ENCODE assay signal across 12 mouse cellular contexts in genomic region chr5:137682526-137682925, GRCm38 (mm10). TPM values are rescaled to one million over a fixed set of nuclear protein-coding genes. Genes with fewer than 3 reads are reported as not detected.
DNase-seq lines count a peak whose midpoint lies in the region; ATAC-seq and TF ChIP-seq lines count a peak whose summit lies in the region.
"Had no signal": no experiment of that assay in that cellular context is flagged by ENCODE, and none has a peak within 500 bp of the region (broad histone marks: within the 10 kb centered on the region; RNA-seq: fewer than 3 reads in every experiment).

No protein-coding gene starts in this region.

- no peak overlapping the region for H3K9ac ChIP-seq in hindbrain, embryonic 11.5 days (ENCODE audit: low read depth, low read length)
- no peak overlapping the region for H3K9ac ChIP-seq in forebrain, embryonic 14.5 days (ENCODE audit: low read length)
- H3K9ac ChIP-seq in liver, embryonic 16.5 days (ENCODE audit: low read depth, low read length) = peak overlapping the region; percentile 40; the same call in 1 of the 2 replicates

- no peak for TF ChIP-seq CTCF in bone marrow, adult 2 months (IDR thresholded peaks at IDR 0.05; ENCODE audit: control insufficient read depth, insufficient read depth, low read length)

- no peak for TF ChIP-seq POLR2A in bone marrow, adult 2 months (IDR thresholded peaks at IDR 0.05; ENCODE audit: borderline replicate concordance, control insufficient read depth, low read depth, low read length)

- no peak overlapping the region for H3K27ac ChIP-seq in hindbrain, embryonic 10.5 days
- H3K27ac ChIP-seq in hindbrain, embryonic 11.5 days (ENCODE audit: low read depth, low read length) = no peak overlapping the region
- H3K27ac ChIP-seq in bone marrow, adult 2 months (ENCODE audit: control insufficient read depth, insufficient read depth, low read depth, low read length, poor library complexity) = no peak overlapping the region
- H3K27ac ChIP-seq in forebrain, embryonic 14.5 days (ENCODE audit: low read depth, low read length) = no peak overlapping the region
- H3K27ac ChIP-seq in liver, embryonic 16.5 days (ENCODE audit: low read length) = no peak overlapping the region

- no peaks in the 10 kb centered on the region for H3K9me3 ChIP-seq in hindbrain, embryonic 10.5 days
- H3K9me3 ChIP-seq in hindbrain, embryonic 11.5 days (ENCODE audit: control insufficient read depth, low read length) = no peaks in the 10 kb centered on the region
- no peaks in the 10 kb centered on the region for H3K9me3 ChIP-seq in forebrain, embryonic 14.5 days (replicated peaks; ENCODE audit: control insufficient read depth, low read length)
- H3K9me3 ChIP-seq in liver, embryonic 16.5 days (replicated peaks; ENCODE audit: control insufficient read depth, low read length) = no peaks in the 10 kb centered on the region

- H3K36me3 ChIP-seq in hindbrain, embryonic 10.5 days = peaks cover 42% of the 10 kb centered on the region
- H3K36me3 ChIP-seq in hindbrain, embryonic 11.5 days (ENCODE audit: control insufficient read depth, insufficient read depth, low read length) = no peaks in the 10 kb centered on the region
- no peaks in the 10 kb centered on the region for H3K36me3 ChIP-seq in forebrain, embryonic 14.5 days (ENCODE audit: control insufficient read depth, insufficient read depth, low read length)
- H3K36me3 ChIP-seq in liver, embryonic 16.5 days (ENCODE audit: control insufficient read depth, insufficient read depth) = peaks cover 15% of the 10 kb centered on the region

- no peak for DNase-seq in hindbrain, embryonic 10.5 days (ENCODE audit: low spot score)
- DNase-seq in hindbrain, embryonic 11.5 days (ENCODE audit: low spot score) = no peak
- DNase-seq in forebrain, embryonic 14.5 days (ENCODE audit: low spot score) = peak; percentile 25
- no peak for DNase-seq in gastrocnemius, adult 18-20 months (ENCODE audit: low spot score)
- DNase-seq in cerebellum, postnatal 4 days (ENCODE audit: low spot score in 2 of 2) = no peak
- no peak for DNase-seq in lung, postnatal 10 days
- DNase-seq: adrenal gland, adult 8-10 months; cerebellum, adult 9-10 months; kidney, adult 18-20 months; thymus, adult 18-20 months had no signal

- no peak for ATAC-seq in hindbrain, embryonic 11.5 days (ENCODE audit: low FRiP score)
- ATAC-seq in forebrain, embryonic 14.5 days = no peak
- no peak for ATAC-seq in liver, embryonic 16.5 days (ENCODE audit: low read depth)

- no peak overlapping the region for H3K4me2 ChIP-seq in hindbrain, embryonic 11.5 days (replicated peaks; ENCODE audit: low read depth, low read length)
- H3K4me2 ChIP-seq in forebrain, embryonic 14.5 days (ENCODE audit: low read length) = peak overlapping the region; percentile 78; the same call in 1 of the 2 replicates
- peak overlapping the region; percentile 76 for H3K4me2 ChIP-seq in liver, embryonic 16.5 days (ENCODE audit: low read depth, low read length)

- 87% methylated on average over 6 of the region's 6 CpGs for WGBS in hindbrain, embryonic 10.5 days
- WGBS in hindbrain, embryonic 11.5 days = 86% methylated on average over 6 of the region's 6 CpGs
- WGBS in bone marrow, adult 2 months = 94% methylated on average over 6 of the region's 6 CpGs
- WGBS in forebrain, embryonic 14.5 days = 72% methylated on average over 6 of the region's 6 CpGs
- 90% methylated on average over 6 of the region's 6 CpGs for whole genome bisulfite sequencing in liver, embryonic 16.5 days (ENCODE audit: insufficient replicate concordance)

- H3K27me3 ChIP-seq in hindbrain, embryonic 10.5 days (ENCODE audit: insufficient read depth, poor library complexity, severe bottlenecking) = peaks cover 16% of the 10 kb centered on the region
- H3K27me3 ChIP-seq in hindbrain, embryonic 11.5 days (ENCODE audit: control insufficient read depth, insufficient read depth, low read length) = no peaks in the 10 kb centered on the region
- H3K27me3 ChIP-seq in forebrain, embryonic 14.5 days (replicated peaks; ENCODE audit: control insufficient read depth, insufficient read depth, low read length) = no peaks in the 10 kb centered on the region
- no peaks in the 10 kb centered on the region for H3K27me3 ChIP-seq in liver, embryonic 16.5 days (ENCODE audit: control insufficient read depth, insufficient read depth, low read depth, low read length)

- peaks cover 32% of the 10 kb centered on the region for H3K4me1 ChIP-seq in hindbrain, embryonic 10.5 days (replicated peaks)
- H3K4me1 ChIP-seq in hindbrain, embryonic 11.5 days (replicated peaks; ENCODE audit: control insufficient read depth, insufficient read depth, low read length) = no peaks in the 10 kb centered on the region
- H3K4me1 ChIP-seq in bone marrow, adult 2 months (ENCODE audit: control insufficient read depth, insufficient read depth, low read length) = peaks cover 7% of the 10 kb centered on the region
- peaks cover 10% of the 10 kb centered on the region for H3K4me1 ChIP-seq in forebrain, embryonic 14.5 days (ENCODE audit: control insufficient read depth, insufficient read depth, low read length)
- H3K4me1 ChIP-seq in liver, embryonic 16.5 days (ENCODE audit: control insufficient read depth, low read depth, low read length) = peaks cover 36% of the 10 kb centered on the region

- peak overlapping the region; percentile 76; the same call in 1 of the 2 replicates for H3K4me3 ChIP-seq in hindbrain, embryonic 10.5 days
- no peak overlapping the region for H3K4me3 ChIP-seq in hindbrain, embryonic 11.5 days (ENCODE audit: low read depth, low read length)
- peak overlapping the region; percentile 12 for H3K4me3 ChIP-seq in bone marrow, adult 2 months (replicated peaks; ENCODE audit: control insufficient read depth, low read depth, low read length)
- H3K4me3 ChIP-seq in forebrain, embryonic 14.5 days (ENCODE audit: low read depth, low read length) = no peak overlapping the region
- H3K4me3 ChIP-seq in liver, embryonic 16.5 days (ENCODE audit: low read depth, low read length) = peak overlapping the region; percentile 88

RNA-seq across cellular contexts. Expression of gene Agfg2, which starts 2.0 kb away (rescaled TPM):
- polyA plus RNA-seq in hindbrain, embryonic 10.5 days (2016; fragmentation: Nextera tagmentation; extraction: Ambion mirVana) = 25.9 and 27.6 TPM in 2 replicates
- 13.7 TPM in 2 replicates for polyA plus RNA-seq in hindbrain, embryonic 11.5 days (2014; fragmentation: Nextera tagmentation; extraction: Ambion mirVana)
- 33.1 and 50.5 TPM in 2 replicates for polyA plus RNA-seq in bone marrow, adult 2 months (2011; ENCODE audit: insufficient read depth, insufficient read length, low replicate concordance, missing spikeins)
- polyA plus RNA-seq in forebrain, embryonic 14.5 days (2014; fragmentation: Nextera tagmentation; extraction: Ambion mirVana) = 10.4 and 11.8 TPM in 2 replicates
- 29.4 and 30.5 TPM in 2 replicates for polyA plus RNA-seq in liver, embryonic 16.5 days (2015; fragmentation: Nextera tagmentation; extraction: Ambion mirVana)
- total RNA-seq in gastrocnemius, adult 18-20 months (2021) = 1 to 10 TPM; 5.9 to 7.5 TPM

RNA-seq across cellular contexts. Expression of gene Irs3, which starts 37.0 kb away (rescaled TPM):
- polyA plus RNA-seq in hindbrain, embryonic 10.5 days (2016; fragmentation: Nextera tagmentation; extraction: Ambion mirVana) = 0.42 and 0.67 TPM in 2 replicates
- polyA plus RNA-seq in hindbrain, embryonic 11.5 days (2014; fragmentation: Nextera tagmentation; extraction: Ambion mirVana) = 0.22 and 0.38 TPM in 2 replicates
- polyA plus RNA-seq in bone marrow, adult 2 months (2011; ENCODE audit: insufficient read depth, insufficient read length, low replicate concordance, missing spikeins) = 0.77 TPM in 1 of 2 replicates, not detected in the other
- not detected in 2 replicates for polyA plus RNA-seq in forebrain, embryonic 14.5 days (2014; fragmentation: Nextera tagmentation; extraction: Ambion mirVana)
- polyA plus RNA-seq in liver, embryonic 16.5 days (2015; fragmentation: Nextera tagmentation; extraction: Ambion mirVana) = 0.15 TPM in 1 of 2 replicates, not detected in the other
- total RNA-seq in gastrocnemius, adult 18-20 months (2021) = under 1 TPM; 0.59 to 0.90 TPM

RNA-seq across cellular contexts. Expression of gene Sap25, which starts 41.4 kb away (rescaled TPM):
- 7.1 and 7.8 TPM in 2 replicates for polyA plus RNA-seq in hindbrain, embryonic 10.5 days (2016; fragmentation: Nextera tagmentation; extraction: Ambion mirVana)
- polyA plus RNA-seq in hindbrain, embryonic 11.5 days (2014; fragmentation: Nextera tagmentation; extraction: Ambion mirVana) = 7.1 TPM in 2 replicates
- polyA plus RNA-seq in bone marrow, adult 2 months (2011; ENCODE audit: insufficient read depth, insufficient read length, low replicate concordance, missing spikeins) = 65.6 and 161 TPM in 2 replicates
- polyA plus RNA-seq in forebrain, embryonic 14.5 days (2014; fragmentation: Nextera tagmentation; extraction: Ambion mirVana) = 1.5 and 4.6 TPM in 2 replicates
- polyA plus RNA-seq in liver, embryonic 16.5 days (2015; fragmentation: Nextera tagmentation; extraction: Ambion mirVana) = 4.5 and 6.7 TPM in 2 replicates
- 1 to 10 TPM; 2.6 to 3.0 TPM for total RNA-seq in gastrocnemius, adult 18-20 months (2021)

RNA-seq across cellular contexts. Expression of gene Gm20605, which starts 53.6 kb away (rescaled TPM):
- polyA plus RNA-seq in hindbrain, embryonic 10.5 days (2016; fragmentation: Nextera tagmentation; extraction: Ambion mirVana) = 14.1 and 14.9 TPM in 2 replicates
- polyA plus RNA-seq in hindbrain, embryonic 11.5 days (2014; fragmentation: Nextera tagmentation; extraction: Ambion mirVana) = 5.0 and 6.3 TPM in 2 replicates
- 24.9 and 41.6 TPM in 2 replicates for polyA plus RNA-seq in bone marrow, adult 2 months (2011; ENCODE audit: insufficient read depth, insufficient read length, low replicate concordance, missing spikeins)
- 4.6 and 6.6 TPM in 2 replicates for polyA plus RNA-seq in forebrain, embryonic 14.5 days (2014; fragmentation: Nextera tagmentation; extraction: Ambion mirVana)
- 5.2 and 6.1 TPM in 2 replicates for polyA plus RNA-seq in liver, embryonic 16.5 days (2015; fragmentation: Nextera tagmentation; extraction: Ambion mirVana)
- total RNA-seq in gastrocnemius, adult 18-20 months (2021) = 1 to 10 TPM; 1.0 to 2.2 TPM

RNA-seq across cellular contexts. Expression of gene Lrch4, which starts 53.6 kb away (rescaled TPM):
- 35.3 and 39.7 TPM in 2 replicates for polyA plus RNA-seq in hindbrain, embryonic 10.5 days (2016; fragmentation: Nextera tagmentation; extraction: Ambion mirVana)
- polyA plus RNA-seq in hindbrain, embryonic 11.5 days (2014; fragmentation: Nextera tagmentation; extraction: Ambion mirVana) = 25.9 and 28.5 TPM in 2 replicates
- 36.1 and 108 TPM in 2 replicates for polyA plus RNA-seq in bone marrow, adult 2 months (2011; ENCODE audit: insufficient read depth, insufficient read length, low replicate concordance, missing spikeins)
- polyA plus RNA-seq in forebrain, embryonic 14.5 days (2014; fragmentation: Nextera tagmentation; extraction: Ambion mirVana) = 12.3 and 12.4 TPM in 2 replicates
- 25.1 and 26.8 TPM in 2 replicates for polyA plus RNA-seq in liver, embryonic 16.5 days (2015; fragmentation: Nextera tagmentation; extraction: Ambion mirVana)
- 10 to 100 TPM; 15.0 to 18.0 TPM for total RNA-seq in gastrocnemius, adult 18-20 months (2021)

Comparison
In these comparisons a context has a peak if more than half of its experiments do, and no peak if none do; other contexts are left out.
1. H3K4me3 ChIP-seq: peak in hindbrain, embryonic 10.5 days (single experiment), bone marrow, adult 2 months (single experiment) and liver, embryonic 16.5 days (single experiment); none in hindbrain, embryonic 11.5 days (single experiment) and forebrain, embryonic 14.5 days (single experiment).